Mouse (Mus musculus) stomach, postnatal 0 days (tissue): Measurements from ENCODE around the gene Gnb1.

Experiments used
- CTCF ChIP-seq: IDR thresholded peaks from 2 replicates; pipeline ENCODE4 v1.5.1; 2016; ENCODE audit warnings: antibody characterized with exemption, low read depth, mild to moderate bottlenecking, moderate library complexity
- EP300 ChIP-seq: optimal IDR thresholded peaks from 2 replicates; pipeline ENCODE3; 2016; ENCODE audit warnings: antibody characterized with exemption

DNA sequence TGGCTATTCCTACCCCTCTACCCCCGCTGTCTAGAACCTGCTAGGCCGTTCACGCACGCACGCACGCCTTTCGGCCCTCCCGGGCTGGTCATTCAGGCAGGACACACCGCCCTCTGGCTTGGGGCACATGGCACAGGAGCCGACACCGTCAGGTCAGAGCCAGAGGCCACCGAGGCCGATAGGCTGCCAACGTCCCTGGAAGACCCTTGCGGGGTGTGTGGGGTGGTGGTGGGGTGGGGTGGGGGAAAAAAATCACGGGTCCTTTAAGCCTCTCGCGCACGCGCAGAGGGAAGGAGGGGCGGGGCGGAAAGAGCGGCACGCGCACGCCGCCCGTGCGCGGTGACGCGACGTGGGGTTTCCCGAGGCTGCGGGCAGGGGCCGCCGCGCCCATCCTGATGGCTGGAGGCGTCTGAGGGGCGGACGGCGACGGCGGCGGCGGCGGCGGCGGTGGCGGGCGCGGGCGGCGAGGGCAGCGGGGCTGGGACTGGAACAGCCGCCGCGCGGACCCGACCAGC, at the start of gene Gnb1:
- peak; percentile 56 for TF ChIP-seq CTCF
- TF ChIP-seq EP300, result no peak
